Mouse (Mus musculus) T-cell, adult 2 months (primary cell): Measurements from ENCODE around the gene Dnah17.

ENCODE experiments used
- DNase-seq: peaks from one replicate; pipeline ENCODE4 v3.0.0; 2022; ENCODE audit warnings: low spot score

Gene Dnah17

DNA sequence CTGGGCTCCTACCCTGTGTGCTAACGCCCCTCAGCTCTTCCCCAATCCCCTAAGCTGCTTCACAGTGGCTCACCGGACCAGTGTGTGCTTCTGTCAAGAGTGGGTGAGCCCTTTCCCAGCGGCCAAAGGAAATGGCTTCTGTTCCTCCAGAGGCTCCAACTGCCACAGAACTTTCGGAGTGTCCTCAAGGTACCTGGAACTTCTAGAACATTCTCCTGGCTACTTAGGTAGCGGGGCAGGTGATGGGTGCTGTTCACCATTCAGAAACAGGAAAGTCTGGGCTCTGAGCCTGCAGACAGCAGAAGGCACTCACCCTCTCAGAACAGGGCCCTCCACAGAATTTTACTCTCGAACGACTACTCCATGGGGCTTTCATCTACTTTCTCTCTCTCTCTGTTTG lies at the start of gene Dnah17:
Gene Dnah17, minus strand, starts transcription at position 101 of the 400 bp plus-strand sequence.
- DNase-seq: no peak

DNA sequence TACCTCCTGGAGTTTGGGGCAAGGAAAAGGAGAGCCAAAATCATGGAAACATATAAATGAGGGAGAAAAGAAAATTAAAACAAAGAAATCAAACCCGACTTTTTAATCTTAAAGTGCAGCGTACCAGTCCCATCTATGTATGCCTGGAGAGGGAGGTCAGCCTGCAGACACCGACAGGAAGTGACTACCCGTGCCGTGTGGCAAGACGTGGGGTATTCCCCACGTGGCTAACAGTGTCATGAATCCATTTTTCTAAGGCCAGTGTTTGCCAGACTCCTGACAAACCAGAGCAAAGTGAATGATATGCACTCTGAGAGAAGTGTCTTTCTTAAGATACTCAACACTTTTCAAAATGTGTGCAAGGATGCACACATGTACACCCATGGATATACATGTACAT lies 49.8 kb upstream of the Dnah17 start:
- DNase-seq: no peak

DNA sequence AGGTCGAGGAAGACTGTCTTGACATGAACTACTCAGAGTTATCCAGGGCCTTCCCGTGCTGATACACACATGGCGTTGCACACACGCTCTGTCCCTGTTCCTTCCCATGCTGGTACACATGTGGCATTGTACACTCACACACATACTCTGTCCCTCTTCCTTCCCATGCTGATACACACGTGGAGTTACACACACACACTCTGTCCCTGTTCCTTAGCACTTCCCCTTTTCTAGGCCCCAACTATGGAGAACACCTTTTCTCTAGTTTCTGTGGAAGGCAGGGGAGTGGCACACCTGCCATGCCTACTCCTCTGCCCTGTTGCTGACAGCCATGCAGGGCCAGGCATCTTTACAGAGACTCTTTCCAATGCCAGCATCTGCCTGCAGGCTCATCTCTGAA lies 47.8 kb upstream of the Dnah17 start:
- DNase-seq: no peak

DNA sequence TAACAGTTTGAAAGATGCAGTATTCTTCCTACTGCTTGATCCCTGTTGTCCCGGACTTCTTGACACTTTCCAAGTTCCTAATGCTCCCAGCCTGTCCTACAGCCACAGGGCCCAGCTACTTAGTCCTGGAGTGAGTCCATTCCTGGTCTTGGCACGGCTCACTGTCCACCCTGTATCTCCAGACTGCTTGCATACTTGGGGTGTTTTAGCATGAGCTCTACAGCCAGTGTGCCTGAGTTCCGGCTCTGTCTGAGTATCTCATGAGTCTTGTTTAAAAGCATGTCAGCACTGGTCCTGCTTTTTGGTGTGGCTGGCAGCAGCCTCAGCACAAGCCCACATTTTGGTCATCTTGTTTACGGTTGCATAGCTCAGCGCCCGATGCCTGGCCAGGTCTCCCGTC lies 44.3 kb upstream of the Dnah17 start:
- no peak for DNase-seq

DNA sequence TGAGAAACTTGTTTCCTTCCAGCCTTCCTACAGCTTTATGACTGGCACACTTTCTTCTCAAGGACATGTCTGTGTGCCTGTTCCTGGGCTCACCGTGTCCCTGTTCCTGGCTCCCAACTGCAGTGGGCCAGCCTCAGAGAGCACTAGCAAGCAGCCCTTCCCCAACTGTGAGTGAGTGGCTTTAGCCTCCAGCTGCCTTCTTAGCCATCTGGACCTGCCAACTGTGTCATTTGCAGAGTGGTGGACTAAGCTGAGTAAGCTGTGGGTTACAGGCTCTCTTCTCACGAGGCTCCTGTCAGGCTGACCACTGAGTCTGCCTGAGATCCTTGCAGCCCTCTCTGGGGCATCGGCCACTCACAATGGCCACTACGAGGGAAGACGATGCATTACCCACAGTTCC lies 42.3 kb upstream of the Dnah17 start:
- DNase-seq: no peak

DNA sequence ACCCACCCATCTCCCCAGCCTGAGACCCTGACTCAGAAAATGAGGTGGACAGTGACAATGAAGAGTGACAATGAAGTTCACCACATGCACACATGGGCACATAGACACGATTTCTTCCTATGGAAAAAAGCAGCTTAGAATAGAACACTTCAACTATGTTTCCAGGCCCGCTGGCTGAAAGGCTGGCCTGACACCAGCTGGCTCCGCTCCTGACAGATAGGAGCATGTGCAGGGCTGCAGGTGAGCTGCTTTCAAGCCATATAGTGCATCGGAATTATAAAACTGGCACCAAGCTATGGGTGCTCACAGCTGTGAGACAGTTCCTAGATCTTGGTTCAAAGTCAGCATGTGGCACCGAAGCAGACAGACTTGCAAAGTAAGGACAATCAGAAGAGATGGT lies 39.9 kb upstream of the Dnah17 start:
- DNase-seq: no peak

DNA sequence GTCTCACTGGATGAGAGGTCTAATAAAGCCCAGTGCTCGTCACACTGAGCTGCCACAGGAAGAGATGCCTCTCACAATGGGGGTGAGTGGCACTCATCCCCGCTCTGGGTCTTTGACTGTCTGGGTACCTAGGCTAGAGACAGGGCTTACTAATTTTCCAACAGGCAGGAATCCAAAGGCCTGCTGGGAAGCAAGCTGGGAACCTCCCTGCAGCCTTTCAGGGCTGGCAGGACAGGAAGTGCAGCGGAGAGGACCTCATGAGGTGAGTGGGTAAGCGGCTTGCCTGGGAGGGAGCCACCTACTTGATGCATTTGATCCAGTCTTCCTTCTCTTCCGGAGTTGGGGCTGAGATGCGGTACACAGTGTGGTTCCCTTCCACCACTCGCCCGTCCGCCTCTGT lies 38.3 kb upstream of the Dnah17 start:
- DNase-seq: no peak

DNA sequence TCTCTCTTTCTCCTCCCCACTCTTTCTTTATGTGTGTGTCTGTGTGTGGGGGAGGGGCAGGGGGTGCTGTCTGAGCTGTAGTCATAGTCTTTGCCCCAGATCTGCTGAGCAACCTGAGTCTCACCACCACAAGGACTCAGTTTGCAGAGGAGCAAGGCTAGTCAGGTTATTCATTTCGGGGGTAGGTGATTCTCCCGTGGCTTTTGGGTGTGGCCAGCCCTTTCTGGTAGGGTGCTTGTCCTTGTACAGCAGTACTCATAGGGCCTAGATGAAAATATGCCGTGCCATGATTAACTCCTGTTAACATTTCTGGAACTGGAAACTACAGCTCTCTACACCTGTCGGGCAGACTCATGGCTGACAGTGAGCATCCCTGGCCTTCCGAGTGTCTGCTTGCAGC lies 36.2 kb upstream of the Dnah17 start:
- no peak for DNase-seq

DNA sequence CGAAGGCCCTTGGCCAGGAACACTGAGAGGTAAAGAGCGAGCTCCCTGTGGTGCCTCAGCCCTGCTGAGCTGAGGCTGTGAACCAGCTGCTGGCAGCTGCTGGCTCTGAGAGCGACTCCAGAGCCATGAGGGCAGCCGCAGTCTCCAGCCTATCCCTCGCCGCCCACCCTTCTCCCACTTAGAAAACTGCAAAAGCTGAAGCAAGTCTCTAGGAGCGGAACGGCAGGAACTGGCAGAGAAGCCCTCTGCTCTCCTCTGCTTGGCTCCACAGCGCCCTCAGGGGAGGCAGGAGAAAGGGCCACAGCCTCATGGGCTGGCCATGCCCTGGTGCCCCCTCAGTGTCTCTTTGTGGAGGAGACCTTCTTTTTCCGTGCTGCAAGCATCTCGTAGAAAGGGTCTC lies 35.2 kb upstream of the Dnah17 start:
- no peak for DNase-seq

DNA sequence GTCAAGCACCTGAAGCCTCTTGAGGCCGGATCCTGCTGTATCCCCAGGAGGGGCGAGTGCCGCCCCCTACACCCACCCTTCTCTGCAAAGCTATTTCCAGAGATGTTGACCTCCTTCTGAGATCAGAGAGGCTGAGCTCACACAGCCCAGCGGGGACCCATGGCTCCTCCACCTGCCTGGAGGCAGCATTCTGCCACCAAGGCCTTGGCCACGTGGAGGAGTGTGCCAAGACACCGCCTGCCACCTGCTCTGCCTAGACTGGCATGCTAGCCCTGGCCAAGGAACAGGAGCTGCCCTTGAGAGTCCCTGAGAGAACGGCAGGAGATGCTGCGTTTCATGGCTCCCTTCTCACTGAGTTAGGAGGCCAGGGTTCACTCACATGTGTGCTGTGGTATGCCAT lies 34.1 kb upstream of the Dnah17 start:
- DNase-seq: no peak

DNA sequence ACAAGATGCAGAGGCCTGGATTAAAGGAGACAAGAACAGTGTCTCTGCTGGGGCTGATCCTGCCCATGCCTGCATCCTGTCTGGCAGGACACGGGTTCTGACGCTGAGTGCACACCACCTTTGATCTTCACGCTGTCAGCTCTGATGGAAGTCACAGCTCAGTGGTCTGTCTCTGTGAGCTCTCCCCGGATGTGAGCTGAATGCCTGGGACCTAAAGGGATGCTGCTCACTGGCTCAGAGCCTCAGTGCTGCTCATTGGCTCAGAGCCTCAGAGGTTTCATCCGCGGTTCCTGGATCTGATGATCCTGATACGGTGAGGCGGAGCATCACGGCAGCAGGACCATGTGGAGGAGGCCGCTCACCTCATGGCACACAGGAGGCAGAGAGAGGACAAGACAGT lies 31.8 kb upstream of the Dnah17 start:
- DNase-seq: no peak

DNA sequence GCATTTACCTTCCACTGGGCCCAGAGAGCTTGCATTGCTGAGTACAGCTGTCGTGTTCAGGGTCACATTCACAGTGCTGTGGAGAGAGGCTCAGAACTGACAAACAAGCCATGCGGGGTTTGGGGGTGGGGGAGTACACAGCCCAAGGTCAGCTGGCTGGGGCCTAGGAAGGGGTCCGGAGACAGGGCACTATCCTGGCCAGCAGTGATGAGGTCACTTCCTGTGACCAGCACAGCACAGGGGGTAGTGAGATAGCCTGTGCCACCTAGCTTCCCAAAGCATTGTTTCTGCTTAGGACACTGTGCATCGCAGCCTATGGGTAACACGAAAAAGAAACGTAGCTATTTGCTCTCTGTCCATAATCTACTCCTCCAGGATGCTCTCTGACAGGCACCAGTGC lies 30.8 kb upstream of the Dnah17 start:
- no peak for DNase-seq

DNA sequence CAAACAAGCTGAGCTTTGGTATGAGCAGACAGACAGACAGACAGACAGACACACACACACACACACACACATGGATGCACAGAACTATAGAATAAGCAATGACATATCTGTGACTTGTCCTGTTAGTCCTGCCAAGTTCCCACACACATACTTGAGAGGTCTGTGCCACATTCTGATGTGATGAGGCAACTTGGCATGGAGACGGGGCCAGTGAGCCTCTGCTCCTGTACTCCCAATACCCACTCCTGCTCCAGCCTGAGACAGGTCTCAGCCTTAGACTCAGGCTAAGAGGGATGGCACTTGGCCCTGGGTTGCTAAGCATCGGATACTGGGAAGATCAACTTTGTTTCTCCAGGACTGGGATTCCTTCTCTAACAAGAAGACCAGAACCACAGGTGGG lies 30.3 kb upstream of the Dnah17 start:
- no peak for DNase-seq

DNA sequence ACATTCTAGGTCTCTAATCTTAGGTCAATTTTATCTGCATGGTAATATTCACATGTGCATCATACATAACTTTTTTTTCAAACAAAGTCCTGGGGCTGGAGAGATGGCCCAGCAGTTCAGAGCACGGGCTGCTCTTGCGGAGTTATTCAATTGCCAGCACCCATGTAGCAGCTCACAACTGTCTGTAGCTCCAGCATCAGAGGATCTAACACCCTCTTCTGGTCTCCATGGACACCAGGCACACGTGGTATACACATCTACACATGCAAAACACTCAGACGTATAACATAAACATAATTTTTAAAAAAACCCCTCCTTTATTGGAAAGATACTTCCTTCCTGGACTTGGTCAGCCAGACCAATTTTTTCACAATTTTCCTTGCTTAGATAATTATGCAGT lies 28.3 kb upstream of the Dnah17 start:
- no peak for DNase-seq

DNA sequence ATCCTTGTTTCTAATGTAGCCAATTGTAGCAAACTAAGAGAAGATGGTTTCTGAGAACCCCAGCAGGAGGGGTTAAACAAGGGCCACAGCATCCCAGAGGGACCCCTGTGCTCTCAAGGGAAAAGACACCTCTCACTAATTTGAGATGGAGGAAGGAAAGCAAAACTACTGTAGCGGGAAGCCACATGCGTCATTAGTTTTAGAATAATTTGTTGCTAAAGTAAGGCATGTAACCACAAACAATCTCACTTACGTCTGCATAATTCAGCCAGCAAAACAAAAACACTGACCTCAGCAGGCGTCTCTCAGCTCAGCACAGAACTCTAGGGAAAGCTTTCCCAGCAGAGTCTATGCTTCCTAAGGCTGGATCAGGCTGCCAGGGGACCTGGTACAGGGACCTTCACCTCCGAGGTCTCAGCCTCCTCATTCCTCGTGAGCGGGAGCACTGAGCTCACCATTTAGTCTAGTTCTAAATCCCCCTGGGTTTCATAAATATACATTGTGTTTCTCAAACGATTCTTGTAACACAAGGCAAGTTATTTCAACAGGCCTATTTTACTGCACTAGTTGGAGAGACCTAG lies 26.1 kb upstream of the Dnah17 start:
- DNase-seq: peak; percentile 23

DNA sequence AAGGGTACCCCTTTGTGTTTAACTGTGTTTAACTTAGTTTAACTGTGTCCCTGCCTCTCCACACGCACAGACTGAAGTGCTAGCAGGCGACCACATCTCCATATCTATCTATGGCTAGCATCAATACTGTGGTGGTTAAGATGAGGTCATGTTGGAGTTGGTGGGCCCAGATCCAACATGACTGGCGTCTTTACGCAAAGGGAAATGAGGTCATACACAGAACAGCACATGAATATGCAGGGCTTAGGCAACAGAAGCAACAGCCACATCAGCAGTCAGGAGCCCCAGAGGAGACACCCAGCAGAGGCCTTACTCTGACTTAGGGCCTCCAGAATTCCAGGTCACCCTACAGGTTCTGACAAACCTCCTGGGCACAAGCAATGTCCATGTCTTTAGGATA lies 22.5 kb upstream of the Dnah17 start:
- peak; percentile 44 for DNase-seq

DNA sequence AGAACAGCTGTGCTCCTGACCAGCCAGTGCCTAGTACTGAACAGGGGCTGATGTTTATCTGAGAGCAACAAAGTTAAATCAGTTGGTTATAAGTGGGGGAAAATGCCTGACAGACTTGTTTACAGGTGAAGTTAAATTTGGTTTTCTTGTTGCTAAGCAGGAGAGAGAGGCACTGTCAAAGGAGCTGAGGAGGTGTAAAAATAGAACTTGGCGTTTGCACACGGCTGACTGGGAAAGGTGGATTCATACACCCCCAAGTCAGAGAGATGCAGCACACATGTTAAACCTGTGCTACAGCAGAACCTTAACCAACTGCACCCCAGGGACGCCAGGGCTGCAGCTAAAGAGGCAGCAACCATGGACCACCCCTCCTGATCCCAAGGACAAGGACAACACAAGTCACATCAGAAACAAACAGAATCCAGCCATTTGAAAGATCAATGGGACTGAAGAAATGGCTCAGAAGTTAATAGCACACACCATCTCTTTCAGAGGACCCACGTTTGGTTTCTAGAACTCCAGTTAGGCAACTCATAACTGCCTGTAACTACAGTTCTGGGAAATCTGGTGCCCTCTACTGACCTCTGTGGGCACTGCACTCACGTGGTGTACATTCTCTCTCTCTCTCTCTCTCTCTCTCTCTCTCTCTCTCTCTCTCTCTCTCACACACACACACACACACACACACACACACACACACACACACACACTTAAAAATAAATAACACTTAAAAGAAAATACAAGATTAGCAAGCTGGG lies 21.2 kb upstream of the Dnah17 start:
- peak; percentile 40 for DNase-seq

DNA sequence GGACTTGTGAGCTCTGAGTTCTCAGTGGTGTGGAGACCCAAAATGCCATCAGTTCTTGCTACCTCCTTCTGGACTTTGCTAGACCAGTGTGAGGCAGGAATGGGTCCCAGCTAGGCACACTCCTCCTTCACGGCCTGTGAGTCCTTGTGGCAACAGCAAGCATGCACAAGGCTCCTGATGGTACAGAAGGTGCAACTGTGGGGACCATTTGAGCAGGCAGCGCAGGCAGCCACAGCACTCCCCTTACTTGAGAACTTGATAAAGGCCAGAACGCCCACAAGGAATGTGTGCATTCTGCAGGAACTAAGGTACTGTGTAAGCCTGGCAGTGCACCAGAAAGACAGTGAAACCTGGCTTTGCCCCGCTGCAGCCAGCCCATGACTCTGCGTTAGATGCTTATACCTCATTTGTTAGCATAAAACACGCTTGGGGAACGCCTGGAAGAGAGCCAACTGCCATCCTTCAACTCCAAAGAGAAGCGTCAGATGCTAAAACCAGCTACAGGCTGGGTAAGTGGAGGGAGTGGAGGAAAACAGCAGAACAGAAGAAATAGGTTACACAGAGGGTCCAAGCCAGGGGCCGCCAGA lies 19.8 kb upstream of the Dnah17 start:
- DNase-seq: no peak

DNA sequence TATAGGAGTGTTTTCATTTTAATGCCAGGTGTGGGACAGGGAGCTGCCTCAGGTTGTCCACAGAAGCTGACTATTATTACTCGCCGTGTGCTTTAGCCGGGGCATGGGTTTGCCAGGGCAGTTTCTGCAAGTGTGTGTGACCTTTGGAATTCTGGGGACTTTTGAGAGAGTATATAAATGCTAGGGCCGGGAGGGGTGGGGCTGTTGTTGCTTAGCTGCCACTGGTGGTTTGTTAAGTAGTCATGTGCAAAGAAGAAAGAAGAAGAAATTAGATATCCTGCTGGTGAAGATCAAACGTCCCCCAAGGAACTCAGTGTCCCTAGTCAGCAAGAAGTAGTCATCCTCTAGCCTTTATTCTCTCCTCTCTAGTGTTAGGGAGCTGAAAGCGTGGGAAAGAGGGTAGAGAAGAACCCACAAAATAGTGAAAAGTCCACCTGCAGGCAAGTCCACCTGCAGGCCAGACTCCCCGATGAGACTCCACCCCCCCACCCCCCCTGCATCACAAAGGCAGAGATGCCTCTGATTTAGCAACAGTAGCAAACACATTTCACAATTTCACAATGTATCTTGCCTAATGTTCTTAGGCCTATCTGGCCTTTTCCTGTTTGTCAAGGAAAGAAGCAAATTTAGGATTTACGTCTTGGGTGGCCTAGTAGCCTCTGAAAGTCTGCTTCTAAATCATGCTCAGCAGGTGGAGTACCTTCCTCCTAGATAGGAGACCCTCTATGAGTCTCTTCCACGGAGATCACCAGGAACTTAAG lies 17.6 kb upstream of the Dnah17 start:
- peak; percentile 64 for DNase-seq

DNA sequence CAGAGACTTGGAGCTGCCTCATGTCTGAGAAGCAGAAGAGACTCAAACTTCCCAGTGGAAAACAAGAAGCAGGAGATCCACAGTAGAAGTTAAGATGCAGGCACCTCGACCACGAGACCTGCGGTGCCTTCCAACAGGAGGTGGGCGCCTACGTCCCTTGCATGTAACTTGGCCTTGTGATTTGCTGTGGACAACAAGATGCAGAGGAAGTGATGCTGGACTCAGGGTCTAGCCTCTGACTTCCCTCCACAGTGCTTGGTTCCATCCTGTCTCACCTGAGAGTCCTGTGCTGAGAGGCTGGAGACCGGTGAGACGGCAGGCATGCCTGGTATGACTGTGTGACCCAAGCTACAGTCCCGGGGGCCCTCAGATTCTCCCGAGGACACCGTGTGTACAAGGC lies 16.0 kb upstream of the Dnah17 start:
- no peak for DNase-seq

DNA sequence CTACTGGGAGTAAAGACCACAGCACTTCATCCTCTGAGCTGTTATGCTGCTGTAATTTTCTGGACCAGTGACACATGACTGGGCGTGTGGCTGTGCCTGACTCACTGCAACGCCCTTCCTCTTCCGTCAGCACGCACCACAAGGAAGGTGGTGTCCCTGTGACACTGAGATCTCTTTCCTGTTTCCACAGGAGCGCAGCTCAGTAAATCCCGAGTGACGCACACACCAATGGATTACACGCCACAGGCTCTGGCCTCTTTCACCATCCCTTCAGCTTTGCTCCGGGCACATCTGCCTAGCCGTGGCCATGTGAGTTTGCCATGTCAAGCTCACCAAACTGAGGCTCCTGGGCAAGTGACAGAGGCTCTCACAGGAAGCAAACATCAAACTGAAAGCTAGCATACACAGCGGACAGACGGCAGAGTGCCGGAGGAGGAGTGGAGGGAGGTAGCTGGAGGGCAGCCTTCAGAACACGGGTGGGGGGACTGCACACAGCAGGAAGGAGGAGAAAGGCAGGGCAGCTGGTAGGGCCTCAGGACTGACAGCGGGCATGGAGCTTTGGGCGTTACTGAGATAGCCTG lies 15.4 kb upstream of the Dnah17 start:
- peak; percentile 95 for DNase-seq

DNA sequence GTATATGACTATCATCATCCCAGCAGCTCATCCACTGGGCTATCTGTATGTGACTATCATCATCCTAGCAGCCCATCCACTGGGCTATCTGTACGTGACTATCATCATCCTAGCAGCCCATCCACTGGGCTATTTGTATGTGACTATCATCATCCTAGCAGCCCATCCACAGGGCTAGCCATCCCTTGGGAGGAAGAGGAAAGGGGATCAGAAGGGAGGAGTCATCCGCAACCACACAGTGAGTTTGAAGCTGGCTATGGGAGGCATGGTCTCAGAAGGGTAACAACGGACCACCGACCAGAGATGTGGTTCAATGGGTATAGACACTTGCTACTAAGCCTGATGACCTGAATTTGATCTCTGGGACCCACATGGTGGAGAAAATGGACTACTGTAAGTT lies 14.7 kb upstream of the Dnah17 start:
- no peak for DNase-seq

DNA sequence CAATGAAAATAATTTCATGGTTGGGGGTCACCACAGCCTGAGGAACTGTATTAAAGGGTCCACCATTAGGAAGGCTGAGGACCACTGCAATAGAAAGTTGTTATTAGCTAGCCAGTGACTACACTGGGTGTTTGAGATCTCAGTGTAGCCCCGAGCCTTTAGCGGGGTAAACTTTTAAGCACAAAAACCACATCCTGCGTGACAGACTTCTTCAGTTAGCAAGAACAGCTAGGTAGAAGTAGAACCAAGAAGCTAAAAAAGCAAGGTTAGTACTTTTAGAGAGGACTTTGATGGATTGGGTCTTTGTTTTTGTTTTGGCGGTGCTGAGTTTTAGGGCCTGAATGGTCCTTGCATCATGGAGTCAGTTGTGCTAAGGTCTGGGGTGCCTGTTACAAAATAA lies 13.3 kb upstream of the Dnah17 start:
- peak; percentile 78 for DNase-seq
